Mouse (Mus musculus) mature B cell (primary cell): ENCODE data around the gene Ranbp17.

Experiments used
- in situ Hi-C: fragments of 300-500 bp; cut with MboI; formaldehyde crosslinking; loops from 2 replicates; pipeline ENCODE4 v1.14.3; 2019

Ranbp17 gene

GRCm38 (mm10) chr11:33234134-33234533, 279.4 kb downstream of the Ranbp17 start:
- in situ Hi-C loops, result no loop called here

- in situ Hi-C loops, result no loop called here
Measured at GRCm38 (mm10) chr11:33232056-33232455, 281.5 kb downstream of the Ranbp17 start.

GRCm38 (mm10) chr11:33228186-33228585, 285.4 kb downstream of the Ranbp17 start:
- in situ Hi-C loops, result no loop called here

GRCm38 (mm10) chr11:33226516-33226915, 287.0 kb downstream of the Ranbp17 start:
- in situ Hi-C loops, result no loop called here

- in situ Hi-C loops, result no loop called here
Measured at GRCm38 (mm10) chr11:33221566-33222365, 291.8 kb downstream of the Ranbp17 start.

- in situ Hi-C loops, result no loop called here
Measured at GRCm38 (mm10) chr11:33220763-33221162, 292.8 kb downstream of the Ranbp17 start.

- in situ Hi-C loops, result no loop called here
Measured at GRCm38 (mm10) chr11:33217384-33218079, 296.0 kb downstream of the Ranbp17 start.

GRCm38 (mm10) chr11:33207411-33207810, 306.1 kb downstream of the Ranbp17 start:
- in situ Hi-C loops, result no loop called here

GRCm38 (mm10) chr11:33204966-33205365, 308.6 kb downstream of the Ranbp17 start:
- in situ Hi-C loops, result no loop called here

- in situ Hi-C loops, result no loop called here
Measured at GRCm38 (mm10) chr11:33204329-33204705, 309.2 kb downstream of the Ranbp17 start.

- in situ Hi-C loops, result no loop called here
Measured at GRCm38 (mm10) chr11:33203383-33204328, 309.9 kb downstream of the Ranbp17 start, which contains the start of gene Tlx3. TSS of gene Tlx3 (minus strand) at chr11:33203589.

GRCm38 (mm10) chr11:33202972-33203371, 310.6 kb downstream of the Ranbp17 start:
- in situ Hi-C loops, result no loop called here

- in situ Hi-C loops, result no loop called here
Measured at GRCm38 (mm10) chr11:33202296-33202695, 311.2 kb downstream of the Ranbp17 start.

GRCm38 (mm10) chr11:33201626-33202010, 311.9 kb downstream of the Ranbp17 start:
- in situ Hi-C loops, result no loop called here

- in situ Hi-C loops, result no loop called here
Measured at GRCm38 (mm10) chr11:33200764-33201625, 312.6 kb downstream of the Ranbp17 start.

- in situ Hi-C loops, result no loop called here
Measured at GRCm38 (mm10) chr11:33199906-33200763, 313.4 kb downstream of the Ranbp17 start.

GRCm38 (mm10) chr11:33199117-33199514, 314.4 kb downstream of the Ranbp17 start:
- in situ Hi-C loops, result no loop called here

- in situ Hi-C loops, result no loop called here
Measured at GRCm38 (mm10) chr11:33198351-33199116, 315.0 kb downstream of the Ranbp17 start.

GRCm38 (mm10) chr11:33197673-33198072, 315.9 kb downstream of the Ranbp17 start:
- in situ Hi-C loops, result no loop called here
